Mouse (Mus musculus) thymus, postnatal 10 days (tissue): ENCODE results near the gene Nusap1.
"Not testable (repeated sequence)": the region's sequence is repeated elsewhere in the genome, so short reads cannot be mapped to it uniquely, and the experiment has no call there.

ENCODE experiments used
- DNase-seq, 2 experiments: peaks; one replicate each; pipeline ENCODE4 v3.0.0; 2021; ENCODE audit warnings: low spot score in 2 of 2

Nusap1 gene

GRCm38 (mm10) chr2:119618199-119618982 lies at the start of gene Nusap1, which contains the start of gene Oip5:
Nusap1 (plus strand) TSS chr2:119618298.
Oip5 (minus strand) TSS chr2:119618469.
- DNase-seq = peak; percentile 90 to 93

DNA sequence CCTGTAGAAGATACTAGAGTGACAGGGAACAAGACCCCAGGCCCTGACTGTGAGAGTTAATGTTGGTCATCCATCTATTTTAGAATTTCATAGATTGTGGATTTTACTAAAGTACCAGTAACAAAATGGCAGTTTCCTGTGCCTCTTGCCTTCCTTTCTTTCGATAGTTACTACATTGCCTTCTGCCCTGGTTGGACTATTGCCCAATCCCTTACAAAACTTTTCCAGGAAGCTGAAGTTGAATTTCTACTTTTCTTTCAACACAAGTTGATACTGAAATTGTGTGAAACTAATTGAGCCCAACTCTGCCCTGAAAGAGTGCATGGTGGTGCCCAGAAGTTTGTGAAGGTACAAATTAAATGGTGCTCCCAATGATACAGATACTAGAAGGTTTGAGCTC lies 45.6 kb upstream of the Nusap1 start:
- DNase-seq = no peak

DNA sequence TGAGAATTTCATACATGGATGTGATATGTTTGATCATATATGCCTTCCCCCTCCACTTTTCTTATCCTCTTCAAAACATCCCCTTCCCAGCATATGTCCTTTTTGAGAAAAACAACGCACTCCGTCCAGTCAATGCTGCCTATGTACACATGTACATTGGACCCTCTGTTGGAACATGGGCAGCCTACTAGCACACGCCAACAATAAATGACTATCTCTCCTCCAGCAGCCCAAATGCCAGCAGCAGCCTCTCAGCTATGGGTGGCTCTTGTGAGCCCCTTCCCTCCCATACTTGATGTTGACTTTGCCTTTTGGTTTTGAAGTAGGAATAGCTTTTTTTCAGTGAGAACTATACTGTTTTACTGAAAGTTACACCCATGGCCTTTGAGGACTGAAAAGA lies 36.5 kb upstream of the Nusap1 start:
- no peak for DNase-seq

DNA sequence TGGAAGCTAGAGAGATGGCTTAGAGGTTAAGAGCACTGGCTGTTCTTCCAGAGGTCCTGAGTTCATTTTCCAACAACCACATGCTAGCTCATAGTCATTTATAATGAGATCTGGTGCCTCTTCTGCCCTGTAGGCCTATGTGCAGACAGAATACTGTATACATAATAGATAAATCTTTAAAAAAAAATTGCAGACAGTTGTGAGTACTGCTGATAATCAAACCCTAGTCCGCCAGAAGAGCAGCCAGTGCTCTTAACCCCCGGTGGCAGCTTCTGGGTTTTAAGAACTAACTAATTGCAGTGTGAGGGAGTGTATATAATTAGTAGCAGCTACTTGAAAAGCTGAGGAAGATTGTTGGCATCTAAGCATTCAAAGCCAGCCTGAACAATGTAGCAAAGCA lies 34.7 kb upstream of the Nusap1 start:
- no peak for DNase-seq

DNA sequence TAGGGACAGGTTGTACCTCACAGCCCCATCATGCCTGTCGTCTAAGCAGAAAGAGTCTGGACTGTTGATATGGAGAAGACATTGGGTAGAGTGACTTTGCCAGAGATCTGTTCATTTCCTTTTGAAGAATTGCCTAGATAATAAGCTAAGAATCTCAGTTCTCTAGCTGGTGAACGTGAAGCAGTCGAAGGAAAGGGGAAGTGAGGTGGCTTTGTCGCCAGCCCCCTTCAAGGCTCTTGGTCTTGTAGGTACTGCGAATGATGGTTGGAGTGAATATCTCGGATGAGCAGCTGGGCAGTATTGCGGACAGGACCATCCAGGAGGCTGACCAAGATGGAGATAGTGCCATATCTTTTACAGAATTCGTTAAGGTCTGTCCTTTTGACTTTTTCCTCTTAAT lies 33.8 kb upstream of the Nusap1 start:
- DNase-seq = no peak

GRCm38 (mm10) chr2:119587383-119587782 lies 30.7 kb upstream of the Nusap1 start:
- DNase-seq = peak; percentile 55 to 75

DNA sequence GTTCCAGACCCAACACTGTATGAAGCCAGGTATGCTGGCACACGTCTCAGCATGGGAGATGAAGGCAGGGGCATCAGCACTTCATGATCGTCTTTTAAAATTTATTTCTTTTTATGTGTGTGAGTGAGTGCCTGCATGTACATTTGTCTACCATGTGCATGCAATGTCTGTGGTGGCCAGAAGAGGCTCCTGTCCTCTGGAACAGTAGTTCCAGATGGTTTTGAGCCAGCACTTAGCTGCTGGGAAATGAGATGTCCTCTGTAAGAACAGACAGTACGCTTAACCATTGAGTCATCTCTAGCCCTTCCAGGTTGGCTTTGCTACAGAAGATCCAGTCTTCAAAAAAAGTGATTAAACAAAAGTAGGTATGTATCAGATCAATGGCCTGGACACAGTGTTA lies 26.9 kb upstream of the Nusap1 start:
- no peak for DNase-seq

DNA sequence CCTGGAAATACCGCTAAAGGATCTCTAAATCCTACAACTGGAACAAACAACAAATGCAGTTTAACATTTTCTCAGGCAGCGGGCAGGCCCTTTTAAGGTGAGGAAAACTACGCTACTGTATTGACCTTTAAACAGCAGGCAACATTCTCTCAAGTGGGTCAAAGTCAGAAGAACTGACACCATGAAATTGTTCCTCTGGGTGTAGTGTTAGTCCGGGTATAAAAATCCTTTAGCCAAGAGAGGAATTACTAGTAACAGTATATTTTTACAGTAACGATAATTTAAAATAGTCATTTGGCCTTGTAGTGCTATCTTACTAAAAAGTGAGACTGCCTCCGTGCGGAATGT lies 24.4 kb upstream of the Nusap1 start:
- DNase-seq = no peak

- peak; percentile 91 to 97 for DNase-seq
Measured at GRCm38 (mm10) chr2:119594113-119594981, 23.8 kb upstream of the Nusap1 start.

DNA sequence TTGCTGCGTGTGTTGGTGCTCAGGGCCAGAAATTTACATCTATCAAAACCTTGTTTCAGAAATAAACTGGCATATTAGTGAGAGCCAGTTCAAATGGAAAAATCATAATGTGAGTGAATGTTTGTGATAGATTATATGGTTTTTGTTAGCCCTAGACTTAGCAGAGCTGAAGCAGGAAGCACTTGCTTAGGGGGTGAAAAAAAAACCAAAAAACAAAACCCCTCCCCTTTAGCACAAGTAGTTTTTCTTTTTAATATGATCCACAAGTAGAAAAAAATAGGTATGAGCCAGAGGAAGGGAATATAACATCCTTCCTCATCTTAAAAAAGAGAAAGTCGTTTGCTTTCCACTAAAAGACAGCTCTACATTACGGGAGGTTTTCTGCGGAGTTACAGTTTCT lies 22.8 kb upstream of the Nusap1 start:
- DNase-seq = no peak

- no peak for DNase-seq
Measured at GRCm38 (mm10) chr2:119596781-119597330, 21.2 kb upstream of the Nusap1 start.

GRCm38 (mm10) chr2:119601027-119601426 lies 17.1 kb upstream of the Nusap1 start:
- DNase-seq = no peak

DNA sequence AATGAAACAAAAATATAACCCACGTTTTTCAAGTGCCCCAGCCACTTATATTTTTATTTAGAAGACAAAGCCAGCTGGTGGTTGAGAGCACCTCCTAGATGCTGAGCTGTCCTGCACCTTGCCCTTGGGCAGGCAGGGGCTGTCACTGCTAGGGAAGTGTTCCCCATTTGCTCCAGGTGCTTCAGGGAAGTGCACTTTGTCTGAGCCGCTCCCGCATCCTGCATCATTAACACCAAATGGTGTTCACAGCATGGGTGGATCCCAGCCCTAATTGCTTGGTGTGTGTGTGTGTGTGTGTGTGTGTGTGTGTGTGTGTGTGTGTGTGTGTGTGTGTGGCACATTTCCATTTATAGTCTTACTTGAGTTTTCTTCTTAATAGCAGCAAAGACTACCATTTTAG lies 16.5 kb upstream of the Nusap1 start:
- DNase-seq = not testable (repeated sequence)

DNA sequence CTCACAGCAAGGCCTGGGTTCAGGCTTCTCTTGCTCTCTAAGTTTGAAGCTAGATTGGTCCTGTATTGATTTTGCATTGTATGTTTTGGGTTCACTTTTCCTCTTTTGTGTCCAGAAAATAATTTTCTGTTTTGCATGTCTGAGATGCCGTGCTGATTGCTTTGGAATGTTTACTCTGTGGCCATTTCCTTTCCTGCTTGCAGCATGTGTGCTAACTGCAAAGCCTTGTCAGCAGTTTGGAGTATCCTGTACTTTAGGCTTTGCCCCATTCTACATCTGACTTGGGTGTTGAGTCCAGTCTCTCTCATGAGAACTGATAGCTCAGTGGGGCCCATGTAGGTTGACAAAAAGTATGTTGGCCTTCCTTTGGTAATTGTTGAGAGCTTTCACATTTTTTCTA lies 15.6 kb upstream of the Nusap1 start:
- DNase-seq = no peak

DNA sequence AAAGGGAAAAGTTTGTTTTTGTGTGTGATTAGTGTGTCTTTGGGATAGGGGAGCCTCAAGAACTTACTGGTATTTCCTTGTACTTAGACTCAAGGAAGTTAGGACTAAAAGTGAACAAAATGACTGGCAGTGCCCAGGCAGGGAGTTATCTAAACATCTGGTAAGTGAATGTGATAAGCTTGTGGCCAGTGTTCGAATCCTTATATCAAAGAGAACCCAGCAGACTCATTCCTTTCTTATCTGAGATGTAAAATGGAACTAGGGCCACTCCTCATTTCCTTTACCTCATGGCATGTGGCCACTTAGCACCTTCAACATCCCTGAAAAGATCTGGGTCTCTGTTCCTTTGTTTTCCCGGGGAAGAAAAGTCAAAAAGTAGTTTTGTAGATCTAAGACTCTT lies 14.2 kb upstream of the Nusap1 start:
- no peak for DNase-seq

DNA sequence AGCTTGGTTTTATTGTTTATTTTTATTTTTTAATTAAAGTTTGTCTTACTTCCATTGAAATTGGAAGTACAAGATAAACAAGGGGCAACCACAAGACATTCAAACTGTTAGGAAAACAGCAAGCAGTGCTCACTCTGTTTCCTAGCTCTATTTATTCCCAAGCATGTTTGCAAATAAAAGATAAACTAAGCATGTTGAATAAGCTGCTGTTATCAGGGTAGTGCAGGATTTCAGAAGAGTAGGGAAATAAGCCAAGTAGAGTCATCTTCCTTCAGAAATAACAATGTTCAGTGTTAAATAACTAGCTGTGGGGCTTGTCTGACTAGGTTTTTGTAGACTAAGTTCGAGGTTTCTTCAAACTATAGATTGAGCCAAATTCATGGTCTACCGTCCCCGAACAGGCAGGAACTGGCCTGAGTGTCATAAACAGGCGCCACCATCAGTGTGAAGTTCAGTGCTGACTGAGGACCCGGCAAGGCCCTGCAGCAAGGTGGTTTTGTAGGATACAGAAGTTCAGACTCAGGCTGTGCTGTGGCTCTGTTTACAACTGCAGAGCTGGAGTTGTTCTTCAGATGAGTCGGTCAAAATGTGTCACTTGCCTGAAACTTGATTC lies 12.6 kb upstream of the Nusap1 start:
- DNase-seq = no peak

DNA sequence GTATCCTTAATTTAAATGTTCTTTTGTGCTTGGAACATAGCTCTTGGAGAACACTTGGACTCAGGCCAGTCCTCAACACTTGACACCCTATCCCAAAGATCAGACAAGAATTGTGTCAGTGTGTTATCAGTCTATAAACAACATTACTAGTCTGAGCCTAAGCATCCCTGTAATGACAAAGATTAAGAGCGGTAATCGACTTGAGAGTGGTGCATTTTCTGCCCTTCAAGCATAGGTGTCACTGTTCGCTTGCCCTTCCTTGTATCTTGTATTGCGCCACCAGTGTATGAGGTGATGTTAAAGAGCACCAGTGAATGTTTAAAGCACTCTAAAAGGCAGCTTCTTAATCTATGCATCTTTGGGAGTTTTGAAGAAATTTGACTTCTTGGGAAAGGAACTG lies 11.1 kb upstream of the Nusap1 start:
- no peak for DNase-seq

- DNase-seq = no peak
Measured at GRCm38 (mm10) chr2:119617841-119618198, 278 bp upstream of the Nusap1 start.

GRCm38 (mm10) chr2:119619002-119619401 lies 904 bp downstream of the Nusap1 start:
- not testable (repeated sequence) for DNase-seq

DNA sequence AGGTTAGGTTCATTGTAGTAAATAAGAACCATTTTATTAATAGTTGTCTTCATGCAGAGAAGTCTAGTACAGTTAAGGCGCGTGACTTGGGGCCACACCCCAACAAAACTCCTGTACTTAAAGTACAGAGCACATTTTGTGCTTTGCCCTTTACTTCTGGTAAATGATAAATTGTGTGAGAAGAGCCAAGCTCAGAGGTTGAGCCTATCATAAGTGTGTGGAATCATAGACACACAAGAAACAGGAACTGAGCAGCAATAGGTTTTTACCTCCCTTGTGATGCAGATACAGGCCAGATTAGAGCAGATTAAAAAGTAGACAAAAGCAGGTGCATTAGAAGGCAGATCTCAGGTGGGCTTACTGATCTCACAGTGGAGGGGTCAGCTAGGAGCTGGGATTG lies 3.2 kb downstream of the Nusap1 start:
- DNase-seq = no peak

- DNase-seq = no peak
Measured at GRCm38 (mm10) chr2:119636781-119637180, 18.7 kb downstream of the Nusap1 start.

DNA sequence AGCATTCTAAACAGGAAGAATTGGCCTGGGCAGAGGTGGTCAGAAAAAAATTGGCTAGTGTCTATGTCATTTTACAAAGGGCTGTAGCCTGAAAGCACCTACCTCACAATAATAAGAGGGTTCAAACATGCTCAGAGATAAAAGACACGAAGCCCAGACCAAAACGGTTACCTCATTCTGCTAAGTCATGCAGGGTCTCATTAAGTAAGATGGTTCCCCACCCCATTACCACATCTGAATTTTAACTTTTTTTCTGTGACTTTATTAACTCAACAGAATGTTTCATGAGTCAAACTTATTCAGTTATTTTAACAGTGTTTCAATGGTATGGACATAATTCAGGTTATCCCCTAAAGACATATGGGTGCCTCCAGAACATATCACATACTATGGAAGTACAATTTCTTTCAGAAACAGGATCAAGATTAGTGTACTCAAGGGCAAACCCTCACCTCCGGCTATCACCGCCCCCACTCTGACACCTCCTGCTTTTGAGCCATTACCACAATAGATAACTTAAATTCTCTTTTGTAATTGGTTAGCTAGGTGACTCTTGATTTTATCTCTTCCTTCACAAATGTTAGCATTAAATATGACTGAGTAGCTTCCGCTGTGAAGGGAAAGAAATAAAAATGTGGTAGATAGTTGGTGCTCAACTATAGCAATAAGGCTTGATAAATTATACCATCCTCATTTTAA lies 23.3 kb downstream of the Nusap1 start:
- no peak for DNase-seq
